Mouse (Mus musculus) cortical plate, adult 2 months (tissue): ENCODE measurements around the gene Apeh.

Experiments
- CTCF ChIP-seq: fragments of 200-500 bp; IDR thresholded peaks from 2 replicates; pipeline ENCODE4 v1.5.1; 2011; ENCODE audit warnings: mild to moderate bottlenecking, control low read depth, low read length; ENCODE audit not compliant: insufficient read depth; ENCODE audit errors: extremely low read depth
- POLR2A ChIP-seq: fragments of 200-500 bp; IDR thresholded peaks from 2 replicates; pipeline ENCODE4 v1.6.1; 2011; ENCODE audit warnings: mild to moderate bottlenecking, low read length, control low read depth; ENCODE audit not compliant: insufficient read depth; ENCODE audit errors: extremely low read depth

DNA sequence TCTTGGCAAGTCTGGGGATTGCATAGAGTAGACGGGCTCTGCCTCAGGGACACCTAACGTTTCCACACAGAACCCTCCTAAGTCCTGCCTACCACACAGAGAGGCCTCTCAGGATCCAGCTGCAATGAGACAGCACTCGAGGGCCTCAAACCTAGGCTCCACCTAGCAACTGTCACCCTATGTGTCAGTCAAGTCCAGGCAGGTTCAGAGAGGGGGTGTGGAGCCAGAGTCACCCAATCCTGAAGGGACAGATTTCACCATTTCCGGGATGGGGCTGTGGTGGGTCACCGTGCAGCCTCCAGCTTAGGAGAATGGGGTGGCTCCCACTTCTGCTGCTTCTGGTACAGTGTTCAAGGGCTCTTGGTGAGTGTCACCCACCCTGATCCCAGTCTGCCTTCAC, 14.2 kb downstream of the Apeh start, which contains the start of gene Mst1:
- TF ChIP-seq CTCF (no peak), POLR2A (no peak)
